Mouse (Mus musculus) liver, embryonic 11.5 days (tissue): ENCODE data around the gene Zfp113. TPM values are rescaled to one million over a fixed set of nuclear protein-coding genes. Genes with fewer than 3 reads are reported as not detected.

ENCODE experiments used
- ATAC-seq: fragments of 200-750 bp; cut with Nextera tagmentation; replicated peaks from 2 replicates; pipeline ENCODE4 v1.8.0; 2017; ENCODE audit warnings: moderate number of reproducible peaks, mild to moderate bottlenecking, moderate TSS enrichment, moderate library complexity; ENCODE audit not compliant: low FRiP score
- DNase-seq: peaks from one replicate; pipeline ENCODE4 v3.0.0-alpha.2; 2017; ENCODE audit warnings: low spot score
- H3K27ac ChIP-seq: fragments of 300-500 bp; sonication (generic); 2 replicates; pipeline ENCODE4 v1.5.1; 2014; ENCODE audit warnings: mild to moderate bottlenecking, low read depth, low read length, control low read depth
- H3K27me3 ChIP-seq: fragments of 300-500 bp; sonication (generic); replicated peaks from 2 replicates; pipeline ENCODE4 v1.6.1; 2014; ENCODE audit warnings: low read length, mixed read lengths; ENCODE audit not compliant: control insufficient read depth, insufficient read depth
- H3K36me3 ChIP-seq: fragments of 300-500 bp; sonication (generic); 2 replicates; pipeline ENCODE4 v1.6.1; 2014; ENCODE audit warnings: mild to moderate bottlenecking, low read length, moderate library complexity, mixed read lengths; ENCODE audit not compliant: control insufficient read depth, insufficient read depth
- H3K4me1 ChIP-seq: fragments of 300-500 bp; sonication (generic); replicated peaks from 2 replicates; pipeline ENCODE4 v1.6.1; 2014; ENCODE audit warnings: low read length, mixed read lengths; ENCODE audit not compliant: control insufficient read depth, insufficient read depth
- H3K4me2 ChIP-seq: fragments of 300-500 bp; sonication (generic); 2 replicates; pipeline ENCODE4 v1.6.1; 2014; ENCODE audit warnings: mild to moderate bottlenecking, control low read depth, moderate library complexity
- H3K4me3 ChIP-seq: fragments of 300-500 bp; sonication (generic); 2 replicates; pipeline ENCODE4 v1.5.1; 2014; ENCODE audit warnings: low read depth, low read length, control low read depth
- H3K9ac ChIP-seq: fragments of 300-500 bp; sonication (generic); 2 replicates; pipeline ENCODE4 v1.6.1; 2014; ENCODE audit warnings: low read depth, low read length, control low read depth
- H3K9me3 ChIP-seq: fragments of 300-500 bp; sonication (generic); 2 replicates; pipeline ENCODE4 v1.6.1; 2016; ENCODE audit warnings: low read length, inconsistent platforms, mixed read lengths; ENCODE audit not compliant: control insufficient read depth
- WGBS: fragments of 180-500 bp; shearing (Covaris S2); extraction: QIAGEN DNeasy Blood & Tissue Kit; methylation state at CpG from one replicate; pipeline ENCODE4 v1.1.7; 2014; 5-methylcytosine and 5-hydroxymethylcytosine counted together
- polyA plus RNA-seq: library from polyadenylated mRNA; unstranded; fragments of >200 nt; fragmentation: Nextera tagmentation; extraction: Ambion mirVana; gene quantifications from 2 replicates; pipeline ENCODE4 v1.2.1, GENCODE M21; 2014

The Zfp113 gene
- polyA plus RNA-seq, 1 experiment from 2014 or later: 9.0 TPM

DNA sequence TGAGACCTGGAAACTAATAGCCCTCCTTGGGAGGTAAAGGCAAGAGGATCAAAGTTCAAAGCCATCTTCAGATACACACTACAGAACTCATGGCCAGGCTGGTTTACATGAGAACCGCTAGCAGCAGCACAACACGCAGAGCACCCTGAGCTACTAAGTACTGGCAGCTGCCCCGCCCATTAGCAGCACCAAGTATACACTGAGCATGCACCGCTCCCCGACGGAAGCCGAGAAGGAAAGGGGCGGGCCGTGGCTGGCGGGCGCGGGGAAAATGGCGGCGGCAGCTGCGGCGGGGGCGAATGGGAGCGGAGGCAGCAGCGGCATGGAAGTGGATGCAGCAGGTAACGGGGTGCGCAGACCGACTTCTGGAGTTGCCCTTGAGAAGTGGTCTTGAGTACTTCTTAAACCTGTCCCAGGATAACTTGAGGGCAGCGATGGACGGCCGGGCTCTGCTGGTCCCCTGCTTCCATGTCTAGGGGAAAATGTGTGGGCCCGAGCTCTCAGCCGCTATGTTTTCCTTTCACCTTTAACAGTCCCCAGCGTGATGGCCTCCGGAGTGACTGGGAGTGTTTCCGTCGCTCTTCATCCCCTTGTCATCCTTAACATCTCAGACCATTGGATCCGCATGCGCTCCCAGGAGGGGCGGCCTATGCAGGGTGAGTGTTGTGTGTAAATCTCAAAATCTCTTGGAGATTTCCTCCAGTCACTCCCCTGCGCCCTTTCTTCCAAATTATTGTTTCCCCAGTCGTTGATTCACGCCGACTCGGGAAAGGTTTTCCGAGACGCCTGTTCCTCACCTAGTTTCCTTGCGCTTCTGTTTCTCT, 5.5 kb upstream of the Zfp113 start, which contains the start of gene Cops6:
Gene Cops6, plus strand, starts transcription at position 230 of the 824 bp plus-strand sequence.
- Histone ChIP-seq H3K36me3 (peaks cover 37% of the 10 kb centered on the region), H3K9ac (peak within 1 kb of the TSS; percentile 82), H3K4me1 (peaks cover 16% of the 10 kb centered on the region), H3K27me3 (no peaks in the 10 kb centered on the region), H3K4me2 (peak within 1 kb of the TSS; percentile 83), H3K4me3 (peak within 1 kb of the TSS; percentile 88), H3K9me3 (no peaks in the 10 kb centered on the region), H3K27ac (peak within 1 kb of the TSS; percentile 76)
- ATAC-seq: peak; percentile 93
- peak; percentile 96 for DNase-seq
- WGBS: under 1% methylated on average over 42 of the region's 42 CpGs

DNA sequence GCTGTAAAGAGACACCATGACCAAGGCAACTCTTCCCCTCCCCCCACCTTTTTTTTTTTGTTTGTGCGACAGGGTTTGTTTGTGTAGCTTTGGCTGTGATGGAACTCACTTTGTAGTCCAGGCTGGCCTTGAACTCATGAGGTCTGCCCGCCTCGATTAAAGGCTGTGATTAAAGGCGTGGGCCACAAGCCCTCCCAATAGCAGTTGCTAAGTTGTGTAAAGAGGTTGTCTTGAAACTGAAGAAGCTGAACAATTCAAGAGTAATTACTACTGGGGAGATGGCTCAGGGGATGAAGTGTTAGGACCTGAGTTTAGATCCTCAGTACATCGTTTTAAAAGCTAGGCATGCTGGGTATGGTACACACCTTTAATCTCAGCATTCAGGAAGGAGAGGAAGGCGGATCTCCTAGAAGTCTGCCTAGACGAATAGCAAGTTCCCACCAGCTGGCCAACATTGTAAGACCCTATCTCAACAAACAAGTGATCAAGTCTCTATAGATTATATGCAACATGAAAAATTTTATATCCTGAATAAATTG, 4.7 kb upstream of the Zfp113 start:
- no peak overlapping the region; the same call in 1 of the 2 replicates for H3K27ac ChIP-seq
- peak overlapping the region; percentile 82 for H3K9ac ChIP-seq
- peak overlapping the region; percentile 88 for H3K4me3 ChIP-seq
- H3K27me3 ChIP-seq: no peaks in the 10 kb centered on the region
- 64% methylated on average over 7 of the region's 7 CpGs for WGBS
- H3K4me2 ChIP-seq: peak overlapping the region; percentile 83
- peaks cover 30% of the 10 kb centered on the region for H3K36me3 ChIP-seq
- no peak for ATAC-seq
- H3K9me3 ChIP-seq: no peaks in the 10 kb centered on the region
- H3K4me1 ChIP-seq: peaks cover 16% of the 10 kb centered on the region
- DNase-seq: no peak

DNA sequence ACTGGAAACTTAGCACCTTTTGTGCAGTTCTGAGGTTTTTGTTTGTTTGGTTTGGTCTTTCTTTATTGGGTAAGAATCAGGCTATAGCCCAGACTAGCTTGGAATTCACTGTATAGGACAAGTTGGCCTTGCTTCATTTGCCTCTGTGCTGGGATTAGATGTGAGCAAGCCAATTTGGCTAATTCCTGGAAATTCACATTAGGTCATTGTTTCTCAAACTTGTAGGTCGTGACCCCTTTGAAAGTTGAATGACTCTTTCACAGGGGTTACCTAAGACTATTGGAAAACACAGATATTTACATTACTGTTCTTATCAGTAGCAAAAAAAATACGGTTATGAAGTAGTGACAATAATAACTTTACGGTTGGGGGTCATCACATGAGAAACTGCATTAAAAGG, 1.2 kb downstream of the Zfp113 start:
- DNase-seq: no peak
- Histone ChIP-seq H3K4me1 (no peaks in the 10 kb centered on the region), H3K9ac (no peak overlapping the region), H3K27me3 (no peaks in the 10 kb centered on the region), H3K36me3 (peaks cover 12% of the 10 kb centered on the region; the same call in 1 of the 2 replicates), H3K4me3 (peak overlapping the region; percentile 85), H3K4me2 (peak overlapping the region; percentile 90), H3K27ac (no peak overlapping the region), H3K9me3 (no peaks in the 10 kb centered on the region)
- WGBS: 71% methylated on average over 3 of the region's 3 CpGs
- ATAC-seq: no peak

DNA sequence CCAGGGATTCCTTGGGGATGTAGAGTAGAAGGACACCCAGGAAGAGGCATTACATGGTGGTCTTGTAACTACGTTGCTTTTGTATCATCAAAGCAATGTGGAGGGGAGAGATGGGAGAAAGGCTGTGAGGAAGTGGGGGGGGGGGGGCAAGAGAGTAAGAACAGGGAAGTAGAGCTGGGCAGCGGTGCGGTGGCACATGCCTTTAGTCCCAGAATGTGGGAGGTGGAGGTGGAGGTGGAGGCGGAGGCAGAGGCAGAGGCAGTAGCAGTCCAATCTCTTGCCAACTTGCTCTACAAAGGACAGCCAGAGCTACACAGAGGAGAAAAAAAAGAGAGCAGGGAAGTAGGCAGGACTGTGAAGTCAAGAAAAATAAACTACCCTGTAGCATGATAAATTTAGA, 17.0 kb downstream of the Zfp113 start:
- no peak for DNase-seq
- H3K9me3 ChIP-seq: no peaks in the 10 kb centered on the region
- ATAC-seq: no peak
- peaks cover 11% of the 10 kb centered on the region for H3K4me1 ChIP-seq
- no peak overlapping the region for H3K27ac ChIP-seq
- peaks cover 15% of the 10 kb centered on the region; the same call in 1 of the 2 replicates for H3K36me3 ChIP-seq
- H3K4me3 ChIP-seq: no peak overlapping the region
- H3K4me2 ChIP-seq: no peak overlapping the region
- WGBS: 54% methylated on average over 4 of the region's 4 CpGs
- no peak overlapping the region for H3K9ac ChIP-seq
- H3K27me3 ChIP-seq: no peaks in the 10 kb centered on the region

DNA sequence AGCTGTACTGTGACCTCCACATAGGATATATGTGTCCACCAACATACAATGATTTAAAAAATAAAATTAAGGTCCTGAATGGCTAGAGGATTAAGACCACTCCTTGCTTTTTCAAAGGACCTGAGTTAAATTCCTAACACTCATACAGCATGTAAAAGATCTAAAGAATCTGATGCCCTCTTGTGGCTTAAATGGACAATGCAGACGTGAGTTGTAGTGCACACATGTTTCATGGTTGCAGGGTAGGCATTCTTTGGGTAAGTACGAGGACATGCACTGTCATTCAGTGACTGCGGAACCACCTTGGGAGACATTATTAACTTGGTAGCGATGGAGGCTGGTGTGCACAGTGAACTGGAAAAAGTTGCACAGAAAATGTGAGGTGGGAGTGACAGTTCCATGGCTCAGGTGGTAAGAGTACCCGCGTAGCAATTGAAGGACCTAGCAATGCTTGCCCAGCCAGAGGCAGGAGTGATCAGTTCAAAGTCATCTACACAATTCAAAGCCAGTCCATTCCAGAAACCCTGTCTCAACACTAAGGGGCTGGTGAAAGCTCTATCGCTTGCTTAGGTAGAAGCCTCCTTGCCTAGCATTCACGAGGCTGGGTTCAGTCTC, 17.5 kb downstream of the Zfp113 start:
- no peaks in the 10 kb centered on the region for H3K27me3 ChIP-seq
- H3K4me3 ChIP-seq: no peak overlapping the region
- no peak overlapping the region for H3K27ac ChIP-seq
- H3K4me1 ChIP-seq: peaks cover 11% of the 10 kb centered on the region
- ATAC-seq (peak; percentile 72), DNase-seq (no peak)
- WGBS: 59% methylated on average over 8 of the region's 8 CpGs
- H3K4me2 ChIP-seq: no peak overlapping the region
- peaks cover 18% of the 10 kb centered on the region; the same call in 1 of the 2 replicates for H3K36me3 ChIP-seq
- no peak overlapping the region for H3K9ac ChIP-seq
- H3K9me3 ChIP-seq: no peaks in the 10 kb centered on the region

DNA sequence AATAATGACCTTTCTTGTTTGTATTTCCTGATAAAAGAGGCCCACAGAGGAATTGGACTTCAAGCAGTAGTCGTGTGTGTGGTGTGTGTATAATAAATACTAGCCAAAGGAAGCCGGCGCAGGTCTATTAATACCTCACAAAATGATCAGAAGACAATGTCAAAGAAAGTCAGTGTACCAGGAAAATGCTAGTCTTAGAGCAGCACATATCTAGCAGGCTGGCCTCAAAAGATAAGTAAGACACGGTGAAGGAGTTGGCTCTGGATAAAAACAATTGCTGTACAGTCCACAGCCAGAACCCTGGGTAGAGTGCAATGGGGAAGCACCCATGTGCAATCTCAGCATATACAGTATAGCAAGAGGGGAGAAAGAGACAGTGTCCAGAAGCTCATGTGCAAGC, 18.3 kb downstream of the Zfp113 start:
- Histone ChIP-seq H3K4me2 (peak overlapping the region; percentile 31), H3K9ac (no peak overlapping the region), H3K4me1 (peaks cover 11% of the 10 kb centered on the region), H3K27me3 (no peaks in the 10 kb centered on the region), H3K36me3 (peaks cover 22% of the 10 kb centered on the region; the same call in 1 of the 2 replicates), H3K4me3 (no peak overlapping the region), H3K27ac (peak overlapping the region; percentile 38), H3K9me3 (no peaks in the 10 kb centered on the region)
- 46% methylated on average over 4 of the region's 4 CpGs for WGBS
- peak; percentile 86 for ATAC-seq
- DNase-seq: no peak

DNA sequence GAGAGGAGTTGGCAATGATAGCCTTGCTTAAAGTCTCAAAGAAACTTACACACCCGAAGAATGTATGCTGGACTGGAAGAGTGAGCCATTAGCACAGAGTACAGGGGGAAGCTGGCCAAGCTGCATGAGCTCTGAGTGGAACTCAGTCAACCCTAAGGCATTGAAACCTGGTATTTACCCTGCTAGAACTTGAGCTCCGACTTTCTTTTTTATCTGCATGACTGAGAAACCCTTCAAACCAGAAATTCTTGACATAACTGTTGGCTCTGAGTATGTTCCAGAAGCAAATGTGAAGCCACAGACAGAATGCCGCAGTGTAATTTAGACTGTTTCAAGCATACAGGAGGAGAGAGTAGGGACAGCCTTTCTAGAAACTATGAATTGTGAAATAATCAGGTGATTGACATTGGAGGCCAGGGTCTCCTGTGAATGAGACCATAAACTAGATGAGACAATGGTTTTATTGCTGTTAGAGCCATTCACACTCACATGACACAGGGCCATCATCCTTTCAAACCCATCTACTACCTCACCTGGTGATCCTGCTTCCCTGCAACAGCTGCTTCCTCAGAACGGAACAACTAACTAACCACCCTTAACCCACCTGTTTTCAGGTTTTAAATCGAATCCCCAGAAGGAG, 23.0 kb downstream of the Zfp113 start:
- H3K4me2 ChIP-seq: no peak overlapping the region
- H3K9me3 ChIP-seq: no peaks in the 10 kb centered on the region
- no peak overlapping the region for H3K9ac ChIP-seq
- H3K4me1 ChIP-seq: peaks cover 9% of the 10 kb centered on the region
- no peaks in the 10 kb centered on the region for H3K27me3 ChIP-seq
- WGBS: 86% methylated on average over 5 of the region's 5 CpGs
- no peak for ATAC-seq
- H3K36me3 ChIP-seq: peaks cover 32% of the 10 kb centered on the region
- H3K4me3 ChIP-seq: no peak overlapping the region
- no peak for DNase-seq
- no peak overlapping the region for H3K27ac ChIP-seq

DNA sequence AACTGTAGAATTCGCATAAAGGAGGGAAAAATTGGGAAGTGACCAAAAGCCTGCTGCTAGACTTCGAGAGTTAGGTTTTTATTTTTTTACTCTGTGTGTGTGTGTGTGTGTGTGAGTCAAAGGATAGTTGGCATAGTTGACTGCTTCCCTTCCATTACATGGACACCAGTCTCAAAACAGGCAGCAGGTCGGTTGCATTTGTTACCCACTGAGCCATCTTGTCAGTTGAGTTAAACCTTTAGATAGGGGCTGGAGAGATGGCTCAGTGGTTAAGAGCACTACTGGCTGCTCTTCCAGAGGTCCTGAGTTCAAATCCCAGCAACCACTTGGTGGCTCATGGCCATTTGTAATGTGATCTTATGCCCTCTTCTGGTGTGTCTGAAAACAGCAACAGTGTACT, 37.5 kb downstream of the Zfp113 start:
- WGBS: 74% methylated on average over 3 of the region's 3 CpGs
- Histone ChIP-seq H3K9me3 (no peaks in the 10 kb centered on the region), H3K27me3 (no peaks in the 10 kb centered on the region), H3K4me1 (peaks cover 11% of the 10 kb centered on the region), H3K27ac (peak overlapping the region; percentile 32), H3K4me3 (peak overlapping the region; percentile 81), H3K36me3 (peaks cover 3% of the 10 kb centered on the region; the same call in 1 of the 2 replicates), H3K4me2 (peak overlapping the region; percentile 76), H3K9ac (peak overlapping the region; percentile 76)
- DNase-seq (no peak), ATAC-seq (no peak)
